Mouse (Mus musculus) liver, embryonic 14.5 days (tissue): ENCODE measurements around the gene Zfp786. TPM values are rescaled to one million over a fixed set of nuclear protein-coding genes. Genes with fewer than 3 reads are reported as not detected.
"Not testable (repeated sequence)": the region's sequence is repeated elsewhere in the genome, so short reads cannot be mapped to it uniquely, and the experiment has no call there.

Experiments
- ATAC-seq: fragments of 200-750 bp; cut with Nextera tagmentation; 2 replicates; pipeline ENCODE4 v1.8.0; 2017; ENCODE audit warnings: moderate number of reproducible peaks, mild to moderate bottlenecking, moderate library complexity; ENCODE audit not compliant: insufficient read depth
- DNase-seq, 3 experiments: peaks; one replicate each; pipeline ENCODE4 v3.0.0-alpha.2; 2012 to 2013; ENCODE audit warnings: low read depth in 3 of 3, low spot score in 3 of 3
- H3K27ac ChIP-seq: fragments of 300-500 bp; sonication (generic); 2 replicates; pipeline ENCODE4 v1.5.1; 2014; ENCODE audit warnings: moderate library complexity, mild to moderate bottlenecking, control low read depth, inconsistent platforms
- H3K27me3 ChIP-seq: fragments of 300-500 bp; sonication (generic); 2 replicates; pipeline ENCODE4 v1.6.1; 2014; ENCODE audit warnings: mild to moderate bottlenecking, low read length, moderate library complexity; ENCODE audit not compliant: control insufficient read depth, insufficient read depth
- H3K36me3 ChIP-seq: fragments of 300-500 bp; sonication (generic); replicated peaks from 2 replicates; pipeline ENCODE4 v1.6.1; 2014; ENCODE audit warnings: low read depth; ENCODE audit not compliant: control insufficient read depth, insufficient read depth
- H3K4me1 ChIP-seq, 2 experiments: fragments of 200-500 bp in 1 of 2; fragments of 300-500 bp in 1 of 2; sonication (generic) in 1 of 2; replicated peaks; 2 replicates each; pipeline ENCODE4 v1.6.1; 2012 to 2014; ENCODE audit warnings: antibody characterized with exemption in 1 of 2, inconsistent platforms in 1 of 2, low read length in 1 of 2; ENCODE audit not compliant: control insufficient read depth in 2 of 2, insufficient read depth in 2 of 2
- H3K4me2 ChIP-seq: fragments of 300-500 bp; sonication (generic); 2 replicates; pipeline ENCODE4 v1.6.1; 2014; ENCODE audit warnings: low read depth, mild to moderate bottlenecking, control low read depth, moderate library complexity
- H3K4me3 ChIP-seq, 2 experiments: fragments of 200-500 bp in 1 of 2; fragments of 300-500 bp in 1 of 2; sonication (generic) in 1 of 2; 2 replicates each; pipeline ENCODE4 v1.5.1; 2012 to 2014; ENCODE audit warnings: low read depth in 2 of 2, low read length in 2 of 2, mild to moderate bottlenecking in 2 of 2, control low read depth in 1 of 2, inconsistent platforms in 1 of 2, moderate library complexity in 1 of 2; ENCODE audit not compliant: insufficient read depth in 1 of 2
- H3K9ac ChIP-seq: fragments of 300-500 bp; sonication (generic); replicated peaks from 2 replicates; pipeline ENCODE4 v1.6.1; 2014; ENCODE audit warnings: mild to moderate bottlenecking, control low read depth, moderate library complexity
- H3K9me3 ChIP-seq: fragments of 300-500 bp; sonication (generic); 2 replicates; pipeline ENCODE4 v1.6.1; 2016; ENCODE audit warnings: low read length, mixed read lengths; ENCODE audit not compliant: control insufficient read depth
- CTCF ChIP-seq: IDR thresholded peaks from 2 replicates; pipeline ENCODE4 v1.5.1; 2016; ENCODE audit warnings: antibody characterized with exemption, low read depth, control low read depth
- EP300 ChIP-seq: IDR thresholded peaks from 2 replicates; pipeline ENCODE4 v1.6.1; 2016; ENCODE audit warnings: antibody characterized with exemption, low read depth
- WGBS: fragments of 180-500 bp; shearing (Covaris S2); extraction: QIAGEN DNeasy Blood & Tissue Kit; methylation state at CpG from one replicate; pipeline ENCODE4 v1.1.7; 2014; ENCODE audit not compliant: insufficient replicate concordance; 5-methylcytosine and 5-hydroxymethylcytosine counted together
- polyA plus RNA-seq, 2 experiments: library from polyadenylated mRNA; depleted of rRNA in 1 of 2; stranded (reverse) in 1 of 2; unstranded in 1 of 2; fragments of >200 nt; fragmentation: Nextera tagmentation in 1 of 2; extraction: Ambion mirVana in 1 of 2; gene quantifications; 2 replicates each; pipeline versions ENCODE4 v1.2.1 to v1.2.3; 2012 to 2014

The Zfp786 gene
- polyA plus RNA-seq, 2 experiments = 0.17 to 0.39 TPM

DNA sequence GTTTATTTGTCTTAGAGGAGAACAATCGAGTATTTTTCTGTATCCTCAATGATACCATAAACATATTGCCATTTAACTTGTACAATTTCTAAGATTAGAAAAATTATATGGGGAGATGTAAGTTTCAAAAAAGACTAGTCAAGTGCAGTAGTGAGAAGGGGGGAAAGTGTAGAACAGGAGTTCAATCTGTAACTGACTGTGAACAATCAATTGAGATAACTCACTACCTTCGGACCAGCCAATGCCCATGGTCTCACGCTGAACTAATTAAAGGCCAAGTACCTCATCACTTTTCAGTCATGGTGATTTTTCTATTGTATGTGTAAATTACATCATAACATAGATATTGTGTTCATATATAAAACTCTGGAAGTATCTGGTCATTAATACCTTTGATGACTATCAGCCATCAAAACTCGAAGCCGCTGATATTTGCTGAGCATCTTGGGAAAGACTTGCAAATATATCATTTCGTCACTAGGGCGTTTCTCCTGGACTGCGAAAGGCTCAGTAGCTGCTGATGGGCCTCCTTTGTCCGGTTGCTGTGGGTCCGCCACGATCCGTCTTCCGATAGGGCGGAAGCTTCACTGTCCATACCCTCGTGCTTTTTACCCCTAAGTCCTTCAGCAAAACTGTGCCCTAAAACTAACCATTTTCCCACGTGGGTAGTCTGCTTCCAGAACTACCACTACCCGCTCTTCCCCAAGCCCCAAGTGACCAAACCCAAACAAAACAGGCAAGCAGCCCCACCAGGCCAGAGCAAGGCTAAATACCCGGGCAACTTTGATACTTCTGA is 42.5 kb downstream of the Zfp786 start:
- H3K36me3 ChIP-seq = no peaks in the 10 kb centered on the region
- DNase-seq = peak; percentile 67 to 75 (median 68)
- no peaks in the 10 kb centered on the region for H3K9me3 ChIP-seq
- H3K4me1 ChIP-seq = peaks cover 5 to 9% of the 10 kb centered on the region in 2 experiments
- H3K27me3 ChIP-seq = no peaks in the 10 kb centered on the region
- TF ChIP-seq CTCF (no peak), EP300 (no peak)
- WGBS = under 1% methylated on average over 18 of the region's 18 CpGs
- H3K9ac ChIP-seq = peak overlapping the region; percentile 79
- ATAC-seq = peak; percentile 87
- H3K4me2 ChIP-seq = peak overlapping the region; percentile 83
- H3K4me3 ChIP-seq = peak overlapping the region; percentile 62 to 79
- H3K27ac ChIP-seq = peak overlapping the region; percentile 84

- Histone ChIP-seq H3K4me2 (no peak overlapping the region), H3K9ac (no peak overlapping the region), H3K36me3 (no peaks in the 10 kb centered on the region), H3K27ac (no peak overlapping the region), H3K4me1 (peaks cover 2 to 9% of the 10 kb centered on the region in 2 experiments; a peak in 3 of 4 replicates), H3K9me3 (no peaks in the 10 kb centered on the region), H3K27me3 (no peaks in the 10 kb centered on the region), H3K4me3 (no peak overlapping the region)
- no peak for DNase-seq
- WGBS = 47% methylated on average over 5 of the region's 5 CpGs
- ATAC-seq = no peak
- TF ChIP-seq EP300 (no peak), CTCF (no peak)
Observed at GRCm38 (mm10) chr6:47784707-47785412, 45.8 kb downstream of the Zfp786 start.

GRCm38 (mm10) chr6:47781091-47781968 is 49.3 kb downstream of the Zfp786 start:
- TF ChIP-seq EP300 = no peak
- TF ChIP-seq CTCF = no peak
- peak overlapping the region; percentile 77 for H3K27ac ChIP-seq

GRCm38 (mm10) chr6:47780576-47781013 is 50.1 kb downstream of the Zfp786 start:
- Histone ChIP-seq H3K27me3 (no peaks in the 10 kb centered on the region), H3K4me3 (peak overlapping the region; percentile 69 to 74; a peak in 3 of 4 replicates), H3K4me2 (peak overlapping the region; percentile 73), H3K36me3 (no peaks in the 10 kb centered on the region), H3K27ac (peak overlapping the region; percentile 77), H3K4me1 (peaks cover 4% of the 10 kb centered on the region in 2 experiments; a peak in 1 of 4 replicates), H3K9me3 (no peaks in the 10 kb centered on the region), H3K9ac (peak overlapping the region; percentile 73)
- WGBS = 1% methylated on average over 2 of the region's 2 CpGs
- TF ChIP-seq EP300 (no peak), CTCF (no peak)
- peak in 2 of 3 experiments; percentile 35 to 63 for DNase-seq
- ATAC-seq = peak; percentile 37; the same call in 1 of the 2 replicates

More at GRCm38 (mm10) chr6:47781091-47781968, 49.3 kb downstream of the Zfp786 start:
- H3K36me3 ChIP-seq = no peaks in the 10 kb centered on the region
- peak; percentile 47 for ATAC-seq
- DNase-seq = peak; percentile 56 to 70 (median 68)
- peak overlapping the region; percentile 73 for H3K4me2 ChIP-seq
- under 1% methylated on average over 21 of the region's 21 CpGs for WGBS
- no peaks in the 10 kb centered on the region for H3K9me3 ChIP-seq
- peak overlapping the region; percentile 73 for H3K9ac ChIP-seq
- peaks cover 4% of the 10 kb centered on the region in 2 experiments; a peak in 1 of 4 replicates for H3K4me1 ChIP-seq
- H3K4me3 ChIP-seq = peak overlapping the region; percentile 69 to 74
- no peaks in the 10 kb centered on the region for H3K27me3 ChIP-seq

DNA sequence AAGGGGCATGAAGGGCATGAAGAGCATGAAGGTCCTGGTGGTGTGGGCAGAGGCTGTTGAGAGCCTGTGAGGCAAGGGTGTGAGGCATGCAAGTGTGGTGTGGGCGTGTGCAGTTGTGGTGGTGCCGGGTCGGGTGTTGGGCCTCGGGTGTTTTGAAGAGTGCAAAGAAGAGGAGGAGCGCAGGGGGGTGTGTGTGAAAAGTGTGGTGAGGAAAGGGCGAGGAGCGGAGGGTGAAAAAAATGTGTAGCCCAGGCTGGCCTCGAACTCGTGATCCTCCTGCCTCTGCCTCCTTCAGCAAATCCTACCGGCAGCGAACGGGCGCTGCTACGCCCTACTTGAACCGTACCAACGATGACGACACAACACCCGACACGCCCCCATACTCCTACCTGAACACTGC is 58.9 kb downstream of the Zfp786 start:
- not testable (repeated sequence) for H3K36me3 ChIP-seq, H3K4me1 ChIP-seq, H3K27ac ChIP-seq, H3K27me3 ChIP-seq, H3K9me3 ChIP-seq, H3K9ac ChIP-seq, DNase-seq
- Histone ChIP-seq H3K4me3 (peak overlapping the region in 1 of 2 experiments; percentile 21; a peak in 1 of 4 replicates), H3K4me2 (peak overlapping the region; percentile 31; the same call in 1 of the 2 replicates)
- ATAC-seq = peak; percentile 41; the same call in 1 of the 2 replicates
- WGBS = 46% methylated on average over 7 of the region's 19 CpGs

DNA sequence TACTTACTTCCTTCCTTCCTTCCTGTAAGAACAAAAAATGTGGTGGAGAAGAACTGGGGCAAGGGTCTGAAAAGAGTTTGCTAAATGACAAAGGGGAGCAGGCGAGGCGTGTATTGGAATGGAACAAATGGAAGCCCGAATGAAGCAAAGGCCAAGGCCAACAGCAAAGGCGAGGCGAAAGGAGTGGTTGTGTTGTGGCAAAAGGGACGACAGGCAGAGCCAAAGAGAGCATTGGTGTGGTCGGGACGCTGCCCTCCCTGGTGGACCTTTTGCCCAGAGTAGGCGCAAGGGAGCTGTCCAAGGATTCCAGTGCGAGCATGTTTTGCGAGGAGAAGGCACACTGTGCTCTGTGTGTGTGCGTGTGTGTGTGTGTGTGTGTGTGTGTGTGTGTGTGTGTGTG is 59.6 kb downstream of the Zfp786 start:
- not testable (repeated sequence) for H3K4me1 ChIP-seq, H3K27me3 ChIP-seq, H3K27ac ChIP-seq, H3K36me3 ChIP-seq, ATAC-seq, H3K4me3 ChIP-seq, H3K9me3 ChIP-seq, H3K9ac ChIP-seq, DNase-seq, H3K4me2 ChIP-seq
- WGBS = 71% methylated on average over 12 of the region's 12 CpGs

DNA sequence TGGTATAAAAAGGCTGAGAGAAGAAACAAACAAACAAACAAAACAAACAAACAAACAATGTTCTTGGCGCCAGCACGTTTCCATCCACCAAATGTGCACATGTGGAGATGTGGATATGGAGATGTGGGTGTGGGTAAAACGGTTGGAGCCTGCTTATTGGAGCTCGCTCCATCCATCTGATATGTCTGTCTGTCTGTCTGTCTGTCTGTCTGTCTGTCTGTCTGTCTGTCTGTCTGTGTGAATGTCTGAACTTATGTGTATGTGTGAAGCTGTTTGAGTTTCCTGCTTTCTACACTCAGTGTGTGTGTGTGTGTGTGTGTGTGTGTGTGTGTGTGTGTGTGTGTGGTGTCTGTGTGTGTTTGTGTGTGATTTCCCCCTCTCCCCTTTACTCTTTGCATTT is 60.8 kb downstream of the Zfp786 start:
- not testable (repeated sequence) for ATAC-seq, H3K9me3 ChIP-seq, DNase-seq, H3K4me2 ChIP-seq, H3K4me3 ChIP-seq, H3K36me3 ChIP-seq, H3K27ac ChIP-seq, H3K9ac ChIP-seq, H3K4me1 ChIP-seq, H3K27me3 ChIP-seq
- WGBS = 61% methylated on average over 4 of the region's 4 CpGs
